Comparison of ENCODE assay signal across 9 mouse cellular contexts in genomic region chr13:95960477-95961185, GRCm38 (mm10).
DNase-seq lines count a peak whose midpoint lies in the region; ATAC-seq and TF ChIP-seq lines count a peak whose summit lies in the region.
"Had no signal": no experiment of that assay in that cellular context is flagged by ENCODE, and none has a peak within 500 bp of the region (broad histone marks: within the 10 kb centered on the region; RNA-seq: fewer than 3 reads in every experiment).

No protein-coding gene starts in this region.

- no peak for ATAC-seq in heart, embryonic 14.5 days (ENCODE audit: insufficient number of reproducible peaks, insufficient read depth, low FRiP score, low read depth)
- peak; percentile 22 for ATAC-seq in intestine, embryonic 15.5 days
- no peak; the same call in 1 of the 2 replicates for ATAC-seq in midbrain, embryonic 15.5 days (replicated peaks)
- ATAC-seq: Patski had no signal

- H3K9me3 ChIP-seq in heart, embryonic 14.5 days (ENCODE audit: control insufficient read depth, low read length), result no peaks in the 10 kb centered on the region
- no peaks in the 10 kb centered on the region for H3K9me3 ChIP-seq in intestine, embryonic 15.5 days
- H3K9me3 ChIP-seq in midbrain, embryonic 15.5 days, result no peaks in the 10 kb centered on the region

- H3K4me1 ChIP-seq in heart, embryonic 14.5 days (ENCODE audit: control insufficient read depth in 2 of 2, insufficient read depth in 2 of 2, low read length in 2 of 2), result peaks cover 13 to 26% of the 10 kb centered on the region in 2 experiments
- H3K4me1 ChIP-seq in cortical plate, adult 2 months (ENCODE audit: control insufficient read depth, insufficient read depth, low read length), result peaks cover 3% of the 10 kb centered on the region; the same call in 1 of the 2 replicates
- peaks cover 11% of the 10 kb centered on the region for H3K4me1 ChIP-seq in intestine, embryonic 15.5 days (replicated peaks)
- peaks cover 40% of the 10 kb centered on the region for H3K4me1 ChIP-seq in midbrain, embryonic 15.5 days

- no peaks in the 10 kb centered on the region for H3K36me3 ChIP-seq in heart, embryonic 14.5 days (ENCODE audit: control insufficient read depth, insufficient read depth, low read length)
- H3K36me3 ChIP-seq in intestine, embryonic 15.5 days, result no peaks in the 10 kb centered on the region
- no peaks in the 10 kb centered on the region for H3K36me3 ChIP-seq in midbrain, embryonic 15.5 days (replicated peaks)

- H3K4me3 ChIP-seq in heart, embryonic 14.5 days (ENCODE audit: control insufficient read depth in 1 of 2, insufficient read depth in 1 of 2, low read depth in 1 of 2, low read length in 2 of 2), result peak overlapping the region; percentile 42 to 43
- peak overlapping the region; percentile 43 for H3K4me3 ChIP-seq in cortical plate, adult 2 months (ENCODE audit: insufficient read depth, low read length)
- H3K4me3 ChIP-seq in intestine, embryonic 15.5 days (replicated peaks), result peak overlapping the region; percentile 39
- peak overlapping the region; percentile 39 for H3K4me3 ChIP-seq in midbrain, embryonic 15.5 days

- peak overlapping the region; percentile 68 for H3K9ac ChIP-seq in heart, embryonic 14.5 days (ENCODE audit: low read length)
- peak overlapping the region; percentile 23; the same call in 1 of the 2 replicates for H3K9ac ChIP-seq in intestine, embryonic 15.5 days
- peak overlapping the region; percentile 19; the same call in 1 of the 2 replicates for H3K9ac ChIP-seq in midbrain, embryonic 15.5 days

- TF ChIP-seq CTCF in cortical plate, adult 2 months (IDR thresholded peaks at IDR 0.05; ENCODE audit: extremely low read depth, insufficient read depth, low read length), result no peak

- H3K27me3 ChIP-seq in heart, embryonic 14.5 days (ENCODE audit: control insufficient read depth, insufficient read depth, low read length), result no peaks in the 10 kb centered on the region
- H3K27me3 ChIP-seq in intestine, embryonic 15.5 days (replicated peaks), result no peaks in the 10 kb centered on the region
- no peaks in the 10 kb centered on the region for H3K27me3 ChIP-seq in midbrain, embryonic 15.5 days (replicated peaks)

- H3K4me2 ChIP-seq in heart, embryonic 14.5 days (ENCODE audit: low read length), result peak overlapping the region; percentile 88
- peak overlapping the region; percentile 79 for H3K4me2 ChIP-seq in intestine, embryonic 15.5 days (replicated peaks)
- peak overlapping the region; percentile 65 for H3K4me2 ChIP-seq in midbrain, embryonic 15.5 days

- H3K27ac ChIP-seq in heart, embryonic 14.5 days (replicated peaks in 1 of 2; ENCODE audit: control insufficient read depth in 1 of 2, insufficient read depth in 1 of 2, low read depth in 2 of 2, low read length in 2 of 2), result peak overlapping the region in 1 of 2 experiments; percentile 26; a peak in 1 of 4 replicates
- H3K27ac ChIP-seq in cortical plate, adult 2 months (ENCODE audit: insufficient read depth, low read length), result no peak overlapping the region
- peak overlapping the region; percentile 67; the same call in 1 of the 2 replicates for H3K27ac ChIP-seq in intestine, embryonic 15.5 days
- no peak overlapping the region for H3K27ac ChIP-seq in midbrain, embryonic 15.5 days

- WGBS in heart, embryonic 14.5 days, result 8% methylated on average over 10 of the region's 10 CpGs
- WGBS in intestine, embryonic 15.5 days, result 8% methylated on average over 10 of the region's 10 CpGs
- 6% methylated on average over 10 of the region's 10 CpGs for WGBS in midbrain, embryonic 15.5 days

- no peak for DNase-seq in heart, adult 9 months (ENCODE audit: low spot score in 2 of 2)
- DNase-seq in layer of hippocampus, adult 18-20 months (ENCODE audit: low spot score in 2 of 2), result no peak
- DNase-seq in left cerebral cortex, adult 8-10 months (ENCODE audit: low spot score in 2 of 2), result no peak
- no peak for DNase-seq in adrenal gland, adult 2 months

- no peak for TF ChIP-seq POLR2A in cortical plate, adult 2 months (IDR thresholded peaks at IDR 0.05; ENCODE audit: extremely low read depth, insufficient read depth, low read length)
